Mouse (Mus musculus) CH12.LX (cell line): ENCODE measurements around the gene Ralbp1. TPM values are rescaled to one million over a fixed set of nuclear protein-coding genes. Genes with fewer than 3 reads are reported as not detected.

ENCODE experiments used
- DNase-seq: peaks from one replicate; pipeline ENCODE4 v3.0.0-alpha.2; 2013; ENCODE audit errors: extremely low read depth
- H3K27ac ChIP-seq: 2 replicates; pipeline ENCODE4 v1.5.1; 2012; ENCODE audit warnings: low read depth, mild to moderate bottlenecking, control low read depth, moderate library complexity; ENCODE audit not compliant: insufficient read depth
- H3K27me3 ChIP-seq: replicated peaks from 2 replicates; pipeline ENCODE3; 2012; ENCODE audit warnings: inconsistent platforms
- H3K36me3 ChIP-seq, 2 experiments: replicated peaks in 1 of 2; 2 replicates each; pipeline versions ENCODE3 to v1.6.1; 2012; ENCODE audit warnings: inconsistent platforms in 1 of 2, low read length in 1 of 2, mild to moderate bottlenecking in 1 of 2, mixed read lengths in 1 of 2, moderate library complexity in 1 of 2; ENCODE audit not compliant: control insufficient read depth in 1 of 2, insufficient read depth in 1 of 2
- H3K4me1 ChIP-seq, 2 experiments: 2 replicates each; pipeline ENCODE4 v1.6.1; 2012; ENCODE audit warnings: inconsistent platforms in 1 of 2, moderate library complexity in 1 of 2; ENCODE audit not compliant: insufficient read depth in 2 of 2, control insufficient read depth in 1 of 2
- H3K4me2 ChIP-seq: 2 replicates; pipeline ENCODE4 v1.6.1; 2012; ENCODE audit warnings: low read depth, mild to moderate bottlenecking, control low read depth; ENCODE audit not compliant: poor library complexity, insufficient read depth, severe bottlenecking
- H3K4me3 ChIP-seq, 3 experiments: fragments of 150-350 bp in 1 of 3; sonication (generic) in 1 of 3; replicated peaks in 1 of 3; 2 replicates each; pipeline versions ENCODE3 to v1.5.1; 2011 to 2012; ENCODE audit warnings: low read depth in 2 of 3, low read length in 2 of 3, mild to moderate bottlenecking in 2 of 3, moderate library complexity in 2 of 3, control low read depth in 1 of 3, improper control_type of control experiment in 1 of 3, inconsistent platforms in 1 of 3, mixed read lengths in 1 of 3; ENCODE audit not compliant: poor library complexity in 1 of 3
- H3K79me2 ChIP-seq: replicated peaks from 2 replicates; pipeline ENCODE4 v1.6.1; 2012; ENCODE audit warnings: mild to moderate bottlenecking, moderate library complexity; ENCODE audit not compliant: control insufficient read depth, poor library complexity, insufficient read depth, severe bottlenecking; ENCODE audit errors: extremely low read depth
- H3K9ac ChIP-seq: 2 replicates; pipeline ENCODE4 v1.6.1; 2012; ENCODE audit warnings: low read depth, mild to moderate bottlenecking, control low read depth, moderate library complexity; ENCODE audit not compliant: insufficient read depth
- H3K9me3 ChIP-seq: replicated peaks from 2 replicates; pipeline ENCODE3; 2012; ENCODE audit warnings: low read length, inconsistent platforms, mixed read lengths
- BHLHE40 ChIP-seq: IDR thresholded peaks from 2 replicates; pipeline ENCODE4 v1.6.1; 2011; ENCODE audit warnings: mild to moderate bottlenecking, low read depth, low read length, improper control_type of control experiment
- E2F4 ChIP-seq: IDR thresholded peaks from 2 replicates; pipeline ENCODE4 v1.6.1; 2011; ENCODE audit warnings: low read depth, low read length, improper control_type of control experiment; ENCODE audit not compliant: insufficient replicate concordance
- GABPA ChIP-seq: IDR thresholded peaks from 2 replicates; pipeline ENCODE4 v1.6.1; 2012; ENCODE audit warnings: low read depth, low read length, improper control_type of control experiment, inconsistent platforms; ENCODE audit not compliant: insufficient replicate concordance
- HCFC1 ChIP-seq: IDR thresholded peaks from 2 replicates; pipeline ENCODE4 v1.6.1; 2012; ENCODE audit warnings: low read depth, mild to moderate bottlenecking, inconsistent platforms, low read length, improper control_type of control experiment
- KAT2A ChIP-seq: IDR thresholded peaks from 2 replicates; pipeline ENCODE4 v1.6.1; 2012; ENCODE audit warnings: low read length, improper control_type of control experiment, inconsistent platforms; ENCODE audit not compliant: insufficient replicate concordance
- MAFK ChIP-seq: IDR thresholded peaks from 2 replicates; pipeline ENCODE4 v1.6.1; 2011; ENCODE audit warnings: low read length, improper control_type of control experiment; ENCODE audit not compliant: insufficient replicate concordance
- MYC ChIP-seq: IDR thresholded peaks from 2 replicates; pipeline ENCODE4 v1.6.1; 2011; ENCODE audit warnings: low read depth, mild to moderate bottlenecking, improper control_type of control experiment, low read length
- POLR2A ChIP-seq: IDR thresholded peaks from 2 replicates; pipeline ENCODE4 v1.6.1; 2011; ENCODE audit warnings: low read depth, mild to moderate bottlenecking, improper control_type of control experiment, low read length
- RAD21 ChIP-seq: IDR thresholded peaks from 2 replicates; pipeline ENCODE4 v1.6.1; 2011; ENCODE audit warnings: low read depth, mild to moderate bottlenecking, low read length, improper control_type of control experiment, moderate library complexity
- SIN3A ChIP-seq: IDR thresholded peaks from 2 replicates; pipeline ENCODE4 v1.6.1; 2012; ENCODE audit warnings: low read length, improper control_type of control experiment, inconsistent platforms
- SMC3 ChIP-seq: IDR thresholded peaks from 2 replicates; pipeline ENCODE4 v1.6.1; 2011; ENCODE audit warnings: low read depth, low read length, improper control_type of control experiment
- TBP ChIP-seq: conservative IDR thresholded peaks from 2 replicates; pipeline ENCODE4 v1.6.1; 2011; ENCODE audit warnings: low read depth, low read length, improper control_type of control experiment
- UBTF ChIP-seq: IDR thresholded peaks from 2 replicates; pipeline ENCODE4 v1.6.1; 2012; ENCODE audit warnings: low read depth, mild to moderate bottlenecking, inconsistent platforms, low read length, improper control_type of control experiment, moderate library complexity
- ZKSCAN1 ChIP-seq: IDR thresholded peaks from 2 replicates; pipeline ENCODE4 v1.6.1; 2012; ENCODE audit warnings: low read depth, inconsistent platforms, low read length, improper control_type of control experiment, borderline replicate concordance
- dilution Hi-C: fragments of 300-500 bp; cut with MboI; formaldehyde crosslinking; loops from 2 replicates; pipeline ENCODE4 v1.14.3; 2020; ENCODE audit warnings: low sequenced_read_pairs; ENCODE audit not compliant: extremely low pct_unique_long_range_greater_than_20kb, extremely low pct_ligation_motif_present
- in situ Hi-C: fragments of 300-500 bp; cut with MboI; formaldehyde crosslinking; loops from 3 replicates; pipeline ENCODE4 v1.14.3; 2019; ENCODE audit warnings: low sequenced_read_pairs, low pct_ligation_motif_present, low pct_unique_long_range_greater_than_20kb, mixed read lengths
- polyA plus RNA-seq: library from polyadenylated mRNA; unstranded; fragments of >175 nt; gene quantifications from 2 replicates; pipeline ENCODE4 v1.2.1, GENCODE M21; 2012; ENCODE audit warnings: low read depth; ENCODE audit not compliant: insufficient read length
- total RNA-seq, 2 experiments: library from RNA; depleted of rRNA; stranded (reverse); fragments of 300-350 nt in 1 of 2; fragments of >200 nt in 1 of 2; gene quantifications; 2 replicates each; pipeline ENCODE4 v1.2.3; 2012 to 2014

Ralbp1 gene
- total and polyA plus RNA-seq, 3 experiments: 25.3 to 27.2 (median 26.5) TPM

GRCm38 (mm10) chr17:65916135-65916668 is 30.6 kb upstream of the Ralbp1 start:
- Histone ChIP-seq H3K4me2 (no peak overlapping the region), H3K4me1 (peaks cover 4 to 25% of the 10 kb centered on the region in 2 experiments; a peak in 3 of 4 replicates), H3K27me3 (no peaks in the 10 kb centered on the region), H3K4me3 (no peak overlapping the region), H3K27ac (no peak overlapping the region), H3K36me3 (peaks cover 3 to 4% of the 10 kb centered on the region in 2 experiments), H3K79me2 (no peaks in the 10 kb centered on the region), H3K9ac (no peak overlapping the region), H3K9me3 (no peaks in the 10 kb centered on the region)
- TF ChIP-seq GABPA (no peak), E2F4 (no peak), BHLHE40 (no peak), HCFC1 (no peak), ZKSCAN1 (no peak), SIN3A (no peak), POLR2A (no peak), UBTF (no peak), SMC3 (no peak), MYC (no peak)
- in situ Hi-C loops (no loop called here), dilution Hi-C loops (no loop called here)
- DNase-seq: no peak

- in situ Hi-C loops: no loop called here
- dilution Hi-C loops: no loop called here
- no peak overlapping the region for H3K27ac ChIP-seq
- H3K4me2 ChIP-seq: no peak overlapping the region
- no peaks in the 10 kb centered on the region for H3K9me3 ChIP-seq
- H3K4me3 ChIP-seq: no peak overlapping the region
- no peaks in the 10 kb centered on the region for H3K79me2 ChIP-seq
- no peak overlapping the region for H3K9ac ChIP-seq
- no peaks in the 10 kb centered on the region for H3K36me3 ChIP-seq
- H3K4me1 ChIP-seq: peaks cover 4 to 22% of the 10 kb centered on the region in 2 experiments; a peak in 2 of 4 replicates
- no peaks in the 10 kb centered on the region for H3K27me3 ChIP-seq
- no peak for DNase-seq
- TF ChIP-seq MAFK (no peak), ZKSCAN1 (no peak), BHLHE40 (no peak), HCFC1 (no peak)
These were observed 28.5 kb upstream of the Ralbp1 start for GRCm38 (mm10) chr17:65914083-65914482.

- in situ Hi-C loops (no loop called here), dilution Hi-C loops (no loop called here)
- no peak for DNase-seq
- no peak overlapping the region for H3K4me2 ChIP-seq
- H3K9ac ChIP-seq: no peak overlapping the region
- H3K4me3 ChIP-seq: no peak overlapping the region
- no peaks in the 10 kb centered on the region for H3K79me2 ChIP-seq
- no peaks in the 10 kb centered on the region for H3K36me3 ChIP-seq
- H3K9me3 ChIP-seq: no peaks in the 10 kb centered on the region
- TF ChIP-seq KAT2A: no peak
- TF ChIP-seq RAD21: no peak
- TF ChIP-seq BHLHE40: no peak
- TF ChIP-seq TBP: no peak
- H3K27ac ChIP-seq: no peak overlapping the region
- H3K27me3 ChIP-seq: no peaks in the 10 kb centered on the region
- H3K4me1 ChIP-seq: peaks cover 4 to 17% of the 10 kb centered on the region in 2 experiments; a peak in 2 of 4 replicates
These were observed 26.6 kb upstream of the Ralbp1 start for GRCm38 (mm10) chr17:65912202-65912601.
